Mouse (Mus musculus): ENCODE data around the gene Cyp46a1.

DNA sequence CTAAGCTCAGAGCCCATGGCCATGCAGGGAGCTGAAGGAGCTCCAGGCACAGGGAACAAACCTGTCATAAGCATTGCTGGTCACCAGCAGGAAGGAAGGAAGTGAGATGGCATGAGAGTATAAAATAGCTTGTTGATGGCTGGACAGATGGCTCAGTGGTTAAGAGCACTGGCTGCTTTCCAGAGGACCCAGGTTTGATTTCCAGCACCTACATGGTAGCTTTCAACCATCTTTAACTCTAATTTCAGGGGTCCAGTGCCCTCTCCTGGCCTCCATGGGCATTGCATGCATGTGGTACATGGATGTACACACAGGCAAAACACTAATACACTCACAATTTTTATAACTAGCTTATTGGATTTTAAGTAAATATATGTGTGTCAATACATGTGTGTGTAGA lies 21.8 kb downstream of the Cyp46a1 start:
- TF ChIP-seq CTCF (conservative IDR thresholded peaks at IDR 0.05; ENCODE audit: low read length), result peak; percentile 33
- no peak for TF ChIP-seq NANOG (IDR thresholded peaks at IDR 0.05; ENCODE audit: borderline replicate concordance, low read length)
- no peak for TF ChIP-seq POU5F1 (IDR thresholded peaks at IDR 0.05; ENCODE audit: borderline replicate concordance, low read length)
